Mouse (Mus musculus): ENCODE results near the gene Col4a1. TPM values are rescaled to one million over a fixed set of nuclear protein-coding genes. Genes with fewer than 3 reads are reported as not detected.
A peak's percentile ranks its signal among the peaks of the same experiment; 100 is the strongest.

Col4a1 gene
- polyA plus RNA-seq, 1 experiment from 2014 or later: 289 TPM

DNA sequence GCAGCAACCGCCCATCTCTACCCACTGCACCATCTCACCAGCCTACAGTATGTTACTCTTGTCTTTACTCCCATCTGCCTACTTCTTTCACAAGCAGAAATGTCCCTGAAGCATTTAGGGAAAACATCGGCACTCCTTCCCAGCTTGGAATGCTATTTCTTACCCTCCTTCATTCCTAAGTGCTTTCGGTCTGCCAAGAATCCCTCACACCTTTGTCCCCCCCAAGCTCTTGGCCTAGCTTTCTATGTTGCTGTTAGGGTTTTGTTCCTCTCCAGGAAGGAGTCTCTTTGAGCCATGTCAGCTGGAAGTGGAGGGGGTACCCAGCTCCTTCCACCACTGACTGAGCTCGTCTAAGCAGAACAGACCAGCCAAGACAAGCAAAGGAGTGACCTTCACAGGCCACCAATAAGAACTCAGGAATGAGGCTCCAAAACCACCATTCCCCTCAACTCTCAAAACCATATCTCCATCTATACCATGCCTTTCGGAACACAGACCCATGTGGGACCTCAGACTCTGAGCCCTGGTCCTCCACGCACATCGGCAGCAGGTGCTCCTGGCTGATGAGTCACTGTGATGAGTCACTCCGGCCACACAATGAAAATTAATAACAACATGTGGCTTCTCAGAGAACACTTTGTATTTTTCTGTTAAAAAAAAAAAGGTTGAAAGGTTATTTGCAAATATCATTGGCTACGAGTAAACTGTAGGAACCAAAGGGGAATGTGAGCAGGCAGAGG is 156.9 kb downstream of the Col4a1 start:
- no peaks in the 10 kb centered on the region for H3K27me3 ChIP-seq (replicated peaks; ENCODE audit: control insufficient read depth, insufficient read depth, low read length)
- WGBS: 82% methylated on average over 9 of the region's 9 CpGs
- no peaks in the 10 kb centered on the region for H3K4me1 ChIP-seq (ENCODE audit: control insufficient read depth, insufficient read depth, low read length)
- no peaks in the 10 kb centered on the region for H3K9me3 ChIP-seq (ENCODE audit: control insufficient read depth, low read length)
- no peak for ATAC-seq (ENCODE audit: low read depth)
- no peak overlapping the region for H3K4me2 ChIP-seq (ENCODE audit: low read depth, low read length)
- no peak overlapping the region for H3K9ac ChIP-seq (ENCODE audit: low read depth, low read length)
- peak; percentile 13 for DNase-seq (ENCODE audit: low spot score)
- H3K4me3 ChIP-seq (ENCODE audit: low read depth, low read length): no peak overlapping the region
- H3K36me3 ChIP-seq (ENCODE audit: control insufficient read depth, insufficient read depth, low read length): no peaks in the 10 kb centered on the region
- no peak overlapping the region for H3K27ac ChIP-seq (replicated peaks; ENCODE audit: low read depth, low read length)

DNA sequence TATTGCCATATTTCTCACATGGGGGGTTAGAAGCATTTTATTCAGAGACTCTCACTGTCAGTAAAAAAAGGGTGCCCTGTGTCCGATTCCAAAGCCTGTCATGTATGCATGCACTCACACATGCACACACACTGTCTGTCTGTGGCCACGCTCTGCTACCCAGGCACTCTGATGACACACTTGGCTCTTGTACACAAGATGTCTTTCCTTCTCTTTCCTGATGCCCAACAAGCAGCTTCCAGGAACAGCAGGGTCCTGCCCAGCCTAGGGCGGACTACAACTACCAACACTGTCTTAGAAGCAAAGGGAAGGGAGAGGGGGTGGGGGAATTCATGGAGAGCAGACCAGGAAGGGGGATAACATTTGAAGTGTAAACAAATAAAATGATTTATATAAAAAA is 162.4 kb downstream of the Col4a1 start:
- no peak for ATAC-seq (ENCODE audit: low read depth)
- no peaks in the 10 kb centered on the region for H3K27me3 ChIP-seq (replicated peaks; ENCODE audit: control insufficient read depth, insufficient read depth, low read length)
- WGBS: 88% methylated on average over 3 of the region's 3 CpGs
- H3K9ac ChIP-seq (ENCODE audit: low read depth, low read length): no peak overlapping the region
- no peaks in the 10 kb centered on the region for H3K9me3 ChIP-seq (ENCODE audit: control insufficient read depth, low read length)
- DNase-seq (ENCODE audit: low spot score): no peak
- no peak overlapping the region for H3K4me3 ChIP-seq (ENCODE audit: low read depth, low read length)
- no peaks in the 10 kb centered on the region for H3K36me3 ChIP-seq (ENCODE audit: control insufficient read depth, insufficient read depth, low read length)
- H3K4me2 ChIP-seq (ENCODE audit: low read depth, low read length): no peak overlapping the region
- H3K27ac ChIP-seq (replicated peaks; ENCODE audit: low read depth, low read length): no peak overlapping the region
- no peaks in the 10 kb centered on the region for H3K4me1 ChIP-seq (ENCODE audit: control insufficient read depth, insufficient read depth, low read length)

DNA sequence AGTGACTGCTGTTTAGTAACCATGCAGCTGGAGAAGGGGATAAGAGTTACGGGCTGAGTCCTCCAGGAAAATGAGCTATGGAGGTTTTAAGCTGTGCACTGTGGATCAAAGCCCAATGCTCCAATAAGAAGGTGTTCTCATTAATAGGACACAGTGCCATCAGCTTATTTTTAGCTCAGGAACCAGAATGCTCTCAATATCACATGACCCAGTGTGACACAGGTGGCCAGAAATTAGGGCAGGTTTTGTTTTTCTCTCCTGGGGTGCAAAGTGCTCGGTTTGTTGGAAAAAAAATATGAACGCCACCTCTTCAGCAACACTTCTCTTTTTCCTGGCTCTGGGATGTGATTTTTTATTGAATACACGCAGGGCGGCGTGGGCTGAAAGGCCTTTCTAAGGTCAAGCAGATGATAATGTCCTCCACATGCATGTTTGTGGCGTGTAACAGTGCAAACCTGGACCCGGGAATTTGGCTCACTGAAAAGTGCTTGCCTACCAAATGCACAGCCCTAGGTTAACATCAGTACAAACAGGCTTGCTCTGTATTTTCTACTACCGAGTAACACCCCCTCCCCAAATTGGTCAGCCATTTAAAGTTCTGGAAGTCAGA is 163.3 kb downstream of the Col4a1 start:
- H3K27me3 ChIP-seq (replicated peaks; ENCODE audit: control insufficient read depth, insufficient read depth, low read length): no peaks in the 10 kb centered on the region
- no peak overlapping the region for H3K4me3 ChIP-seq (ENCODE audit: low read depth, low read length)
- no peak overlapping the region for H3K9ac ChIP-seq (ENCODE audit: low read depth, low read length)
- WGBS: 87% methylated on average over 9 of the region's 9 CpGs
- H3K36me3 ChIP-seq (ENCODE audit: control insufficient read depth, insufficient read depth, low read length): no peaks in the 10 kb centered on the region
- DNase-seq (ENCODE audit: low spot score) (no peak), ATAC-seq (ENCODE audit: low read depth) (no peak)
- no peak overlapping the region for H3K4me2 ChIP-seq (ENCODE audit: low read depth, low read length)
- no peak overlapping the region for H3K27ac ChIP-seq (replicated peaks; ENCODE audit: low read depth, low read length)
- H3K9me3 ChIP-seq (ENCODE audit: control insufficient read depth, low read length): no peaks in the 10 kb centered on the region
- no peaks in the 10 kb centered on the region for H3K4me1 ChIP-seq (ENCODE audit: control insufficient read depth, insufficient read depth, low read length)

DNA sequence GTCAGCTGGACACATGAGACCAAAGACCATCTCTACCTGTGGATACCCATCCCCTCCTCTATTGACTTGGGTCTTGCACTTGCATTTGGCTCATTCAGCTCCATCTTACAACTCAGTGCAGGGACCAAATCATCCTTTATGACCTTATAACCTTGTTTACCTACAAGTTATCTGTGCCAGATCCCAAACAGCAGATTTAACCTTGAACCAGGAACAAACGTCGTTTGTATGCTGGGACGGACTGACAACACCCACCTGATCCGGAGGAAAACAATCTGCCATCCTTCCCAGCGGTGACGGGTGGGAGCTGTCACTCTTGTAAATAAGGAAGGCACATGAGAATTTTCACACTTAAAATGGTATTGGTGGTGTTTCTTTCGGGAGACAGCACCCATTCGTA is 163.8 kb downstream of the Col4a1 start:
- Histone ChIP-seq H3K27me3 (replicated peaks; ENCODE audit: control insufficient read depth, insufficient read depth, low read length) (no peaks in the 10 kb centered on the region), H3K9me3 (ENCODE audit: control insufficient read depth, low read length) (no peaks in the 10 kb centered on the region), H3K9ac (ENCODE audit: low read depth, low read length) (no peak overlapping the region), H3K4me1 (ENCODE audit: control insufficient read depth, insufficient read depth, low read length) (no peaks in the 10 kb centered on the region), H3K4me2 (ENCODE audit: low read depth, low read length) (no peak overlapping the region), H3K36me3 (ENCODE audit: control insufficient read depth, insufficient read depth, low read length) (no peaks in the 10 kb centered on the region), H3K27ac (replicated peaks; ENCODE audit: low read depth, low read length) (no peak overlapping the region), H3K4me3 (ENCODE audit: low read depth, low read length) (no peak overlapping the region)
- WGBS: 88% methylated on average over 8 of the region's 8 CpGs
- no peak for DNase-seq (ENCODE audit: low spot score)
- no peak for ATAC-seq (ENCODE audit: low read depth)

Other genes starting within 250 kb of the Col4a1 start
- gene Col4a2, start within 50 bp of the Col4a1 start, polyA plus RNA-seq (2014; fragmentation: Nextera tagmentation; extraction: Ambion mirVana): 92.3 and 95.9 TPM in 2 replicates
- gene Rab20, start 165.9 kb upstream of the Col4a1 start, polyA plus RNA-seq (2014; fragmentation: Nextera tagmentation; extraction: Ambion mirVana): 2.0 and 2.1 TPM in 2 replicates
- gene Naxd, start 184.7 kb upstream of the Col4a1 start, polyA plus RNA-seq (2014; fragmentation: Nextera tagmentation; extraction: Ambion mirVana): 95.1 and 103 TPM in 2 replicates
- gene Cars2, start 238.0 kb upstream of the Col4a1 start, polyA plus RNA-seq (2014; fragmentation: Nextera tagmentation; extraction: Ambion mirVana): 22.5 and 23.6 TPM in 2 replicates
- 35.9 and 36.9 TPM in 2 replicates for gene Ing1, start 242.7 kb upstream of the Col4a1 start, polyA plus RNA-seq (2014; fragmentation: Nextera tagmentation; extraction: Ambion mirVana)